Mouse (Mus musculus): ENCODE measurements around the gene Rrp8.

The Rrp8 gene

GRCm38 (mm10) chr7:105736911-105737521 lies at the start of gene Rrp8:
Gene Rrp8, minus strand, starts transcription at chr7:105737385.
- in situ Hi-C loops (cut with MboI; ENCODE audit: low sequenced_read_pairs) = no loop called here

- in situ Hi-C loops (cut with MboI; ENCODE audit: low sequenced_read_pairs) = no loop called here
These were observed 49.5 kb upstream of the Rrp8 start for GRCm38 (mm10) chr7:105786506-105787284.

GRCm38 (mm10) chr7:105784556-105784955 lies 47.4 kb upstream of the Rrp8 start:
- in situ Hi-C loops (cut with MboI; ENCODE audit: low sequenced_read_pairs) = no loop called here

GRCm38 (mm10) chr7:105783861-105784260 lies 46.7 kb upstream of the Rrp8 start:
- in situ Hi-C loops (cut with MboI; ENCODE audit: low sequenced_read_pairs) = no loop called here

GRCm38 (mm10) chr7:105778553-105779265 lies 41.5 kb upstream of the Rrp8 start:
- in situ Hi-C loops (cut with MboI; ENCODE audit: low sequenced_read_pairs) = no loop called here

- in situ Hi-C loops (cut with MboI; ENCODE audit: low sequenced_read_pairs) = no loop called here
These were observed 40.8 kb upstream of the Rrp8 start for GRCm38 (mm10) chr7:105777797-105778552.

GRCm38 (mm10) chr7:105777316-105777715 lies 40.1 kb upstream of the Rrp8 start:
- in situ Hi-C loops (cut with MboI; ENCODE audit: low sequenced_read_pairs) = no loop called here

GRCm38 (mm10) chr7:105776026-105776425 lies 38.8 kb upstream of the Rrp8 start:
- in situ Hi-C loops (cut with MboI; ENCODE audit: low sequenced_read_pairs) = no loop called here

- in situ Hi-C loops (cut with MboI; ENCODE audit: low sequenced_read_pairs) = no loop called here
These were observed 37.5 kb upstream of the Rrp8 start for GRCm38 (mm10) chr7:105774661-105775060.

GRCm38 (mm10) chr7:105773041-105773440 lies 35.9 kb upstream of the Rrp8 start:
- in situ Hi-C loops (cut with MboI; ENCODE audit: low sequenced_read_pairs) = no loop called here

- in situ Hi-C loops (cut with MboI; ENCODE audit: low sequenced_read_pairs) = no loop called here
These were observed 35.1 kb upstream of the Rrp8 start for GRCm38 (mm10) chr7:105772331-105772730.

GRCm38 (mm10) chr7:105769959-105770358 lies 32.8 kb upstream of the Rrp8 start:
- in situ Hi-C loops (cut with MboI; ENCODE audit: low sequenced_read_pairs) = no loop called here

- in situ Hi-C loops (cut with MboI; ENCODE audit: low sequenced_read_pairs) = no loop called here
These were observed 30.6 kb upstream of the Rrp8 start for GRCm38 (mm10) chr7:105767729-105768165.

GRCm38 (mm10) chr7:105764331-105764730 lies 27.1 kb upstream of the Rrp8 start:
- in situ Hi-C loops (cut with MboI; ENCODE audit: low sequenced_read_pairs) = no loop called here

GRCm38 (mm10) chr7:105762517-105763270 lies 25.5 kb upstream of the Rrp8 start:
- in situ Hi-C loops (cut with MboI; ENCODE audit: low sequenced_read_pairs) = no loop called here

- in situ Hi-C loops (cut with MboI; ENCODE audit: low sequenced_read_pairs) = no loop called here
These were observed 24.8 kb upstream of the Rrp8 start for GRCm38 (mm10) chr7:105761813-105762484.

- in situ Hi-C loops (cut with MboI; ENCODE audit: low sequenced_read_pairs) = no loop called here
These were observed 16.1 kb upstream of the Rrp8 start for GRCm38 (mm10) chr7:105753281-105753680.

- in situ Hi-C loops (cut with MboI; ENCODE audit: low sequenced_read_pairs) = no loop called here
These were observed 15.5 kb upstream of the Rrp8 start for GRCm38 (mm10) chr7:105752716-105753115.

GRCm38 (mm10) chr7:105751491-105752433 lies 14.6 kb upstream of the Rrp8 start, which contains the start of gene Tpp1:
Gene Tpp1, minus strand, starts transcription at chr7:105752235.
- in situ Hi-C loops (cut with MboI; ENCODE audit: low sequenced_read_pairs) = no loop called here
